Mouse (Mus musculus) spleen, postnatal 14 days (tissue): ENCODE measurements around the gene Farp2.
"Not testable (repeated sequence)": the region's sequence is repeated elsewhere in the genome, so short reads cannot be mapped to it uniquely, and the experiment has no call there.

Source experiments
- DNase-seq, 2 experiments: peaks; one replicate each; pipeline ENCODE4 v3.0.0; 2021 to 2022; ENCODE audit warnings: low spot score in 2 of 2

Farp2 gene

GRCm38 (mm10) chr1:93635091-93635579 is 123.3 kb downstream of the Farp2 start:
- DNase-seq, result peak; percentile 37 to 43

- peak; percentile 90 to 97 for DNase-seq
Observed at GRCm38 (mm10) chr1:93635580-93636192, 123.8 kb downstream of the Farp2 start.

GRCm38 (mm10) chr1:93636211-93636897 is 124.5 kb downstream of the Farp2 start:
- DNase-seq, result no peak

DNA sequence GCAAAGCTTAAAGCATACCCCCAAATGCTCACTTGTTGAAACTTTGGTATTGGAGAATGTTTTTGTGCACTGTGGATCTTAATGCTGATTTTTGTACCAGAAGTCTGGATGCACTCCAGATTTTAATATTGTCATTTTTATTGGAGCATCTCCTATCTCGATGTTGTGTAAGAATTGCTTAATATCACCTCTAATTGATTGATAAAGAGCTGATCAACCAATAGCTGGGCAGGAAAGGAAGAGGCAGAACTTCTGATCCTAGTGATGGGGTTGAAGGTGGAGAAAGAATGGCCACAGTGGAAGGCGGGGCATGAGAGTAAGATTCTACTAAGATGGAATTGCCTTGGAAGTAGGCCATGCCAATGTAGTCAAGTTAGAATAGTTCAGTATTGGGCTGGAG is 130.1 kb downstream of the Farp2 start:
- no peak for DNase-seq

DNA sequence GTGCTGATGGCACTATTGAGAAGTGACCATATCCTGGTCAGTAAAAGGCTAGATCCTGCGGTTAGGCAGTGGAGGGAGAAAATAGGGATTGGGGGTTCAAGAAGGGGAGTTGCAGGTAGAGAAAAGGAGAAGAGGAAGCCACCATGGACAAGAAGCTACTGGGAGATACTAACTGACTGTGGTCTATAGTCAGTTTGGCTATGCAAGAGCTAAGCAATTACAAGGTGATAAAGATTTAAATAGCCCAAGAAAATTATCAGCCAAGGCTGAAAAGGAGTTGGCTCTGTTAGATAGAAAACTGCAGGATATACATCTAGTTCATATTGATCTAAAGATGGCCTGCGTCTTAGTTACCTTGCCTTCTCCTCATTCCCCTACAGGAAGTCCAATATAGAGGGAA is 130.8 kb downstream of the Farp2 start:
- no peak for DNase-seq

DNA sequence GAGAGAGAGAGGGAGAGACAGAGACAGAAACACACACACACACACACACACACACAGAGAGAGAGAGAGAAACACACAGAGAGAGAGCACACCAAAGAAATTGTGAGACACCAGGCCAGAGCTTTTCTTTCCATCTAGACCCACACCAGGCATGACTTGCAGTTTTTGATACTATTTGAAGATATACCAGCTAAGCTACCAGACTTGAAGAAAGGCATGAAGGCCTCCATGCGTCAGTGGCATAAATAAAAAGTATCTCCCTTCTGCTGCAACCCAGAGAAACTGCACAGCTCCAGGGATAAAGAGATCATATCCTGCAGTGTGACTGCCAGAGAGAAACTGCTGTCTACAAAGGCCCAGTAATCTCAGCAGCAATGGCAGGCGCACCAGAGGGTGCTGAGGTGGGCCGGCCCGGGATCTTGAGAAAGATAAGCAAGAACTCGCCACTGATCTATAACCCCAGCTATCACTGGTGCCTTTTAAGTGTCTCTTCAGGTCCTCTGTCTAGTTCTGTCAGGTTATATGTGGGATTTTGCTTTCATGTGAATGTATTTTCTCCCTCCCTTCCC is 137.8 kb downstream of the Farp2 start:
- no peak for DNase-seq

DNA sequence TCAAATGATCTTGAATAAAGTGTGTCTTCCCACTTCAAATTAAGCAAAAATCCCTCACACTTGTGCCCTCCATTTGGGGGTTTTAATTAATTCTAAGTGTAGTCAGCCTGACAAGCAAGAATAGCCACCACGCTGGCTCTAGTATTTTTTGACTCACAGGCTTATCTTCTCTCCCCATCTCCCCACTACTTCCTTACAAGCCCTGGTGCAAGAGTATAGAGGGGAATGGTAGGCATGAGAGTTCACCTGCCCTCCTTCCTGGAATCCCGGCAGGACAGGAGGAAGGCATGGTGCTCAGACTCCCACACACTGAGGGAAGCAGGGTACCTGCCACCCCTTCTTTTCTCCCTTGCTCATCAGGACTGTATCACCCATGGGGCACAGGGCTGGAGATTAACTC is 142.4 kb downstream of the Farp2 start:
- no peak for DNase-seq

DNA sequence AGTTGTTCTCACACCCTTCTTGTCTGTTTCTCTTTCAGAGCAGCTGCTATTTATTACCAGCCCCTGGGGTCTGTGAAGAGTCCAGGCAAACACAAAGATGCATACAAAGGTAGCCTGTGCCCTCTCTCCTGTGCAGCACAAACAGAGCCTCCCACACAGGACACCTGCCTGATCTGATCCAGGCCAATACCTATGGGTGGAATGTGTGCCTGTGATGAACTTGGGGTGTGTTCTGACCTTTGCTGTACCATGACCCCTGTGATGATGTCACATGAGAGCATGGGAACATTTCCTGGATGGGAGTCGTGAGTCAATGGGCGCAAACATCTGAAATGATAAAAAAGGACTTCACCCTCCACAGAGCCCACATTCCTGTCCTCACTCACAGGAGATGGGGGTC is 142.9 kb downstream of the Farp2 start:
- no peak for DNase-seq

- DNase-seq, result no peak
Observed at GRCm38 (mm10) chr1:93656325-93657024, 144.6 kb downstream of the Farp2 start.

- no peak for DNase-seq
Observed at GRCm38 (mm10) chr1:93657025-93657360, 145.1 kb downstream of the Farp2 start.

GRCm38 (mm10) chr1:93658559-93658958 is 146.7 kb downstream of the Farp2 start, which contains the start of gene Stk25:
Gene Stk25, minus strand, starts transcription at chr1:93658659.
- not testable (repeated sequence) for DNase-seq

GRCm38 (mm10) chr1:93667760-93668400 is 156.0 kb downstream of the Farp2 start:
- peak in 1 of 2 experiments; percentile 31 for DNase-seq

DNA sequence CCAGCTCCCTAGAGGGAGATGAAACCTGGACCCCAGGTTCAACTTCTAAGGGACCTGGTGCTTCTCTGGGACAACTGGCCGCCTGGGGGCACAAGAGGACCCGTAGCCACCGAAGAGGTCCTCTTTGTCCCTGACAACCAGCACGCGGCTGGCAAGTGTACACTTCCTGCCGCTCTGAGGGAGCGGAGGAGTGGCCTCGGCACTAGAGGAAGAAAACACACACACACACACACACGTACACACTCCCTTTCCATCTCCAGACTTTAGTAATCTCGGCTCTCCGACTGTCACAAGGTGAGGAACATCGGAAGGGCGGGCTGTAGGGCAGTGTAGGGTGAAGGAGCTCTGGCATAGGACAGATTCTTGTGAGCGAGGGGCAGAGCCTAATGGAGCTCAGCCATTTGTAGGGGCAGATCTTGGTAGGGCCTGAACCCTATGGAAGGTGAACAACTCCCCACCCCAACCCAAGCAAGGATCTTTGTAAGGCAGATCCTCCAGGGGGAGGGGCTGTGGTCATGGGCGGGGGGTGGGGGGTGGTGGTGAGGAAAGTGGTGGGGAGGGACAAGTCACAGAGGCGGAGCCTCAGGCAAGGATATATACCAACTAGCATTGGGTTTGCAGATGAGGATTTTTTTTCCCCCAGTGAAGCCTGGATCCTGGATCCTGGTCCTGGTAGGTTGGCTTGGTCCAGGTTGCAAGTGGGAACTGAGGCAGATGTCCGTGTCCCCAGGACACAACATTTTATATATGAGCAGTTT is 157.1 kb downstream of the Farp2 start:
- peak; percentile 34 to 49 for DNase-seq

- DNase-seq, result no peak
Observed at GRCm38 (mm10) chr1:93669941-93670340, 158.1 kb downstream of the Farp2 start.
